Mouse (Mus musculus) lung, postnatal 0 days (tissue): ENCODE data around the gene Trpv4. TPM values are rescaled to one million over a fixed set of nuclear protein-coding genes. Genes with fewer than 3 reads are reported as not detected.

Experiments
- ATAC-seq: fragments of 200-750 bp; cut with Nextera tagmentation; 2 replicates; pipeline ENCODE4 v1.8.0; 2017; ENCODE audit warnings: moderate library complexity
- DNase-seq: peaks from one replicate; pipeline ENCODE4 v3.0.0-alpha.2; 2016; ENCODE audit warnings: low spot score
- H3K27ac ChIP-seq: fragments of 300-500 bp; sonication (generic); 2 replicates; pipeline ENCODE4 v1.5.1; 2014; ENCODE audit warnings: antibody characterized with exemption, mild to moderate bottlenecking, low read length, mixed read lengths
- H3K27me3 ChIP-seq: fragments of 300-500 bp; sonication (generic); replicated peaks from 2 replicates; pipeline ENCODE4 v1.6.1; 2014; ENCODE audit warnings: low read length, mixed read lengths; ENCODE audit not compliant: insufficient read depth
- H3K36me3 ChIP-seq: fragments of 300-500 bp; sonication (generic); 2 replicates; pipeline ENCODE4 v1.6.1; 2014; ENCODE audit warnings: low read length, mixed read lengths; ENCODE audit not compliant: insufficient read depth
- H3K4me1 ChIP-seq: fragments of 300-500 bp; sonication (generic); 2 replicates; pipeline ENCODE4 v1.6.1; 2014; ENCODE audit warnings: antibody characterized with exemption, low read depth, low read length, mixed read lengths; ENCODE audit not compliant: insufficient read depth
- H3K4me2 ChIP-seq: fragments of 300-500 bp; sonication (generic); replicated peaks from 2 replicates; pipeline ENCODE4 v1.6.1; 2014; ENCODE audit warnings: low read depth, mild to moderate bottlenecking, low read length, moderate library complexity, mixed read lengths
- H3K4me3 ChIP-seq: fragments of 300-500 bp; sonication (generic); 2 replicates; pipeline ENCODE4 v1.5.1; 2014; ENCODE audit warnings: low read depth, low read length
- H3K9ac ChIP-seq: fragments of 300-500 bp; sonication (generic); replicated peaks from 2 replicates; pipeline ENCODE4 v1.6.1; 2014; ENCODE audit warnings: low read depth, mild to moderate bottlenecking
- H3K9me3 ChIP-seq: fragments of 300-500 bp; sonication (generic); 2 replicates; pipeline ENCODE4 v1.6.1; 2016; ENCODE audit warnings: low read length, mixed read lengths
- CTCF ChIP-seq: IDR thresholded peaks from 2 replicates; pipeline ENCODE4 v1.5.1; 2016; ENCODE audit warnings: antibody characterized with exemption, mild to moderate bottlenecking
- EP300 ChIP-seq: IDR thresholded peaks from 2 replicates; pipeline ENCODE4 v1.6.1; 2016; ENCODE audit warnings: antibody characterized with exemption, mild to moderate bottlenecking, control low read depth
- WGBS: fragments of 180-500 bp; shearing (Covaris S2); extraction: QIAGEN DNeasy Blood & Tissue Kit; methylation state at CpG from one replicate; pipeline ENCODE4 v1.1.7; 2014; 5-methylcytosine and 5-hydroxymethylcytosine counted together
- polyA plus RNA-seq: library from polyadenylated mRNA; unstranded; fragments of >200 nt; fragmentation: Nextera tagmentation; extraction: Ambion mirVana; gene quantifications from 2 replicates; pipeline ENCODE4 v1.2.1, GENCODE M21; 2015

Gene Trpv4
- polyA plus RNA-seq: 2.2 and 3.4 TPM in 2 replicates

- Histone ChIP-seq H3K9ac (0 out of 2 replicates have a peak within 1 kb of the TSS, but pooled peaks have one; percentile 19), H3K4me1 (no peaks in the 10 kb centered on the region), H3K27me3 (0 out of 2 replicates have a peak, but pooled peaks cover 10% of the 10 kb centered on the region), H3K4me2 (peak within 1 kb of the TSS; percentile 62), H3K9me3 (no peaks in the 10 kb centered on the region), H3K4me3 (peak within 1 kb of the TSS; percentile 41), H3K27ac (no peak within 1 kb of the TSS), H3K36me3 (no peaks in the 10 kb centered on the region)
- WGBS: 1% methylated on average over 25 of the region's 47 CpGs
- TF ChIP-seq CTCF (no peak), EP300 (no peak)
- ATAC-seq (peak; percentile 59), DNase-seq (peak; percentile 41)
Observed at GRCm38 (mm10) chr5:114658255-114658654, at the start of gene Trpv4. TSS of gene Trpv4 (minus strand) at chr5:114658421.

- DNase-seq (peak; percentile 94), ATAC-seq (peak; percentile 75)
- Histone ChIP-seq H3K4me3 (peak within 1 kb of the TSS; percentile 77), H3K4me1 (no peaks in the 10 kb centered on the region; the same call in 1 of the 2 replicates), H3K4me2 (peak within 1 kb of the TSS; percentile 71), H3K36me3 (no peaks in the 10 kb centered on the region), H3K9me3 (no peaks in the 10 kb centered on the region), H3K27ac (no peak within 1 kb of the TSS), H3K27me3 (no peaks in the 10 kb centered on the region), H3K9ac (peak within 1 kb of the TSS; percentile 57)
- TF ChIP-seq EP300 (peak; percentile 57; the same call in 1 of the 2 replicates), CTCF (peak; percentile 88)
- 4% methylated on average over 46 of the region's 49 CpGs for WGBS
Observed at GRCm38 (mm10) chr5:114707265-114708068, 49.2 kb upstream of the Trpv4 start, which contains the start of gene Tchp. TSS of gene Tchp (plus strand) at chr5:114707760.

- TF ChIP-seq EP300: no peak
- peak; percentile 77 for TF ChIP-seq CTCF
- H3K4me3 ChIP-seq: no peak overlapping the region
- H3K4me2 ChIP-seq: no peak overlapping the region
- no peaks in the 10 kb centered on the region for H3K9me3 ChIP-seq
- H3K27me3 ChIP-seq: no peaks in the 10 kb centered on the region
- ATAC-seq: peak; percentile 77
- H3K36me3 ChIP-seq: no peaks in the 10 kb centered on the region
- 56% methylated on average over 14 of the region's 14 CpGs for WGBS
- DNase-seq: peak; percentile 55
- H3K27ac ChIP-seq: no peak overlapping the region
- no peaks in the 10 kb centered on the region for H3K4me1 ChIP-seq
- H3K9ac ChIP-seq: no peak overlapping the region
Observed at GRCm38 (mm10) chr5:114702403-114703392, 44.5 kb upstream of the Trpv4 start.

GRCm38 (mm10) chr5:114699015-114699414 is 40.8 kb upstream of the Trpv4 start:
- ATAC-seq: peak; percentile 64
- peak; percentile 42 for DNase-seq
- Histone ChIP-seq H3K4me1 (no peaks in the 10 kb centered on the region), H3K4me2 (no peak overlapping the region), H3K4me3 (no peak overlapping the region), H3K9ac (no peak overlapping the region), H3K27me3 (0 out of 2 replicates have a peak, but pooled peaks cover under 1% of the 10 kb centered on the region), H3K36me3 (no peaks in the 10 kb centered on the region), H3K9me3 (no peaks in the 10 kb centered on the region), H3K27ac (no peak overlapping the region)
- 32% methylated on average over 7 of the region's 7 CpGs for WGBS
- TF ChIP-seq EP300 (no peak), CTCF (no peak)

- WGBS: 79% methylated on average over 19 of the region's 19 CpGs
- H3K36me3 ChIP-seq: no peaks in the 10 kb centered on the region
Observed at GRCm38 (mm10) chr5:114698044-114698746, 40.0 kb upstream of the Trpv4 start.

More at GRCm38 (mm10) chr5:114698044-114698746, 40.0 kb upstream of the Trpv4 start:
- Histone ChIP-seq H3K9ac (no peak overlapping the region), H3K9me3 (no peaks in the 10 kb centered on the region), H3K27me3 (0 out of 2 replicates have a peak, but pooled peaks cover 2% of the 10 kb centered on the region), H3K4me2 (no peak overlapping the region), H3K27ac (no peak overlapping the region), H3K4me1 (no peaks in the 10 kb centered on the region), H3K4me3 (no peak overlapping the region)
- TF ChIP-seq EP300 (no peak), CTCF (no peak)
- DNase-seq (no peak), ATAC-seq (no peak)
